Mouse (Mus musculus) adrenal gland, postnatal 10 days (tissue): Measurements from ENCODE around the gene Cdh13. TPM values are rescaled to one million over a fixed set of nuclear protein-coding genes. Genes with fewer than 3 reads are reported as not detected.

Source experiments
- DNase-seq: peaks from one replicate; pipeline ENCODE4 v3.0.0; 2021; ENCODE audit warnings: mixed read lengths
- total RNA-seq, 2 experiments: library from RNA; stranded (reverse); gene quantifications; 2 replicates each; pipeline ENCODE4 v1.2.3; 2021

Gene Cdh13
- total RNA-seq, 2 experiments from 2014 or later: 25.9 to 31.2 TPM

GRCm38 (mm10) chr8:119263750-119264149, 980.2 kb downstream of the Cdh13 start:
- DNase-seq: no peak

GRCm38 (mm10) chr8:119266304-119266703, 982.8 kb downstream of the Cdh13 start:
- peak; percentile 4 for DNase-seq

GRCm38 (mm10) chr8:119269576-119269975, 986.0 kb downstream of the Cdh13 start:
- DNase-seq: no peak

GRCm38 (mm10) chr8:119270371-119270770, 986.8 kb downstream of the Cdh13 start:
- DNase-seq: no peak

GRCm38 (mm10) chr8:119272891-119273290, 989.4 kb downstream of the Cdh13 start:
- DNase-seq: no peak

GRCm38 (mm10) chr8:119275442-119275841, 991.9 kb downstream of the Cdh13 start:
- DNase-seq: no peak

- peak; percentile 32 for DNase-seq
Measured at GRCm38 (mm10) chr8:119277047-119277451, 993.5 kb downstream of the Cdh13 start.

- DNase-seq: peak; percentile 19
Measured at GRCm38 (mm10) chr8:119281761-119282160, 998.2 kb downstream of the Cdh13 start.

- peak; percentile 13 for DNase-seq
Measured at GRCm38 (mm10) chr8:119284516-119284915, 1001.0 kb downstream of the Cdh13 start.

- peak; percentile 49 for DNase-seq
Measured at GRCm38 (mm10) chr8:119284920-119285319, 1001.4 kb downstream of the Cdh13 start.

- no peak for DNase-seq
Measured at GRCm38 (mm10) chr8:119295477-119295876, 1011.9 kb downstream of the Cdh13 start.

GRCm38 (mm10) chr8:119297752-119298151, 1014.2 kb downstream of the Cdh13 start:
- DNase-seq: peak; percentile 62

- no peak for DNase-seq
Measured at GRCm38 (mm10) chr8:119300335-119300734, 1016.8 kb downstream of the Cdh13 start.

- peak; percentile 9 for DNase-seq
Measured at GRCm38 (mm10) chr8:119304196-119304595, 1020.7 kb downstream of the Cdh13 start.

GRCm38 (mm10) chr8:119311412-119311811, 1027.9 kb downstream of the Cdh13 start:
- DNase-seq: peak; percentile 28

GRCm38 (mm10) chr8:119323215-119323614, 1039.7 kb downstream of the Cdh13 start:
- no peak for DNase-seq

- DNase-seq: peak; percentile 45
Measured at GRCm38 (mm10) chr8:119339546-119339945, 1056.0 kb downstream of the Cdh13 start.

- DNase-seq: no peak
Measured at GRCm38 (mm10) chr8:119343606-119344005, 1060.1 kb downstream of the Cdh13 start.

GRCm38 (mm10) chr8:119344190-119344856, 1060.8 kb downstream of the Cdh13 start, which contains the start of gene Hsbp1:
TSS of gene Hsbp1 (plus strand) at chr8:119344488.
- peak; percentile 98 for DNase-seq

GRCm38 (mm10) chr8:119345029-119345682, 1061.6 kb downstream of the Cdh13 start:
- peak; percentile 20 for DNase-seq

GRCm38 (mm10) chr8:119345683-119346075, 1062.1 kb downstream of the Cdh13 start:
- no peak for DNase-seq

GRCm38 (mm10) chr8:119351647-119352046, 1068.1 kb downstream of the Cdh13 start:
- no peak for DNase-seq

- DNase-seq: no peak
Measured at GRCm38 (mm10) chr8:119352977-119353658, 1069.6 kb downstream of the Cdh13 start.
